Mouse (Mus musculus): ENCODE data around the gene Ufsp1.
"Not testable (repeated sequence)": the region's sequence is repeated elsewhere in the genome, so short reads cannot be mapped to it uniquely, and the experiment has no call there.

DNA sequence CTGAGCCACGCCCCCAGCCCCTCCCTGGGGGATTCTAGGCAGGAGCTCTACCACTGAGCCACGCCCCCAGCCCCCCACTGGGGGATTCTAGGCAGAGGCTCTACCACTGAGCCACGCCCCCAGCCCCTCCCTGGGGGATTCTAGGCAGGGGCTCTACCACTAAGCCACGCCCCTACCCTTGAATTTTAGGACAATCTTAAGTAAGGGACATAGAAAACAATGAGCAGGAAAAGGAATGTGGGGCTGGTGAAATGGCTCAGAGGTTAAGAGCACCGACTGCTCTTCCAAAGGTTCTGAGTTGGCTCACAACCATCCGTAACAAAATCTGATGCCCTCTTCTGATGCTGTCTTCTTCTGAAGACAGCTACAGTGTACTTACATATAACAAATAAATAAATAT is 10.0 kb upstream of the Ufsp1 start:
- TF ChIP-seq CTCF (IDR thresholded peaks at IDR 0.05; ENCODE audit: insufficient read depth, low read length); POLR2A (IDR thresholded peaks at IDR 0.05; ENCODE audit: borderline replicate concordance, extremely low read depth, low read depth, low read length): not testable (repeated sequence)
